Comparison of ENCODE assay signal across 8 mouse cellular contexts in the genomic region with DNA sequence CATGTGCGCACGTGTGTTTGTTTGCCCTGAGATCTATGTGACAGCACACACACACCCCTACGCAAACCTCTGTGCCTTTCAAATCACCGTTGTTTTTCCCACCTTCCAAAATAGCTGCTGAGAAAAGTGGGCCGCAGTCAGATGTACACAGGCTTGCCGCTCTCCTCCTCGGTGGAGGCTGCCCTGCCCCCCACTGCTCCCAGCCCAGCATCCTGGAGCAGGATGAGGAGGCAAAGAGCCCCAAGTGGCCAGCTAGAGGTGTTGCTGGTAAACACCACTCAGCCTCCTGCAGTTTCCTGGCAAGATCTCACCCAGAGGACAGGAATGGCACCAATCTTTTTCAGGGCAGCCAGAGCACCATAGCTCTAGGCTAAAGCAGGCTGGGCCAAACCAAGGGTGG. TPM values are rescaled to one million over a fixed set of nuclear protein-coding genes. Genes with fewer than 3 reads are reported as not detected.
A peak's percentile ranks its signal among the peaks of the same experiment; 100 is the strongest.
DNase-seq lines count a peak whose midpoint lies in the region; ATAC-seq and TF ChIP-seq lines count a peak whose summit lies in the region.

No protein-coding gene starts in this region.

- H3K36me3 ChIP-seq in embryonic facial prominence, embryonic 10.5 days (replicated peaks), result no peaks in the 10 kb centered on the region; the same call in 1 of the 2 replicates
- peaks cover 8% of the 10 kb centered on the region for H3K36me3 ChIP-seq in hindbrain, embryonic 12.5 days
- peaks cover 26% of the 10 kb centered on the region for H3K36me3 ChIP-seq in midbrain, postnatal 0 days (ENCODE audit: insufficient read depth, low read length)

- H3K4me2 ChIP-seq in hindbrain, embryonic 12.5 days (replicated peaks), result no peak overlapping the region
- no peak overlapping the region for H3K4me2 ChIP-seq in midbrain, postnatal 0 days (ENCODE audit: low read depth, low read length, poor library complexity, severe bottlenecking)

- peaks cover 16% of the 10 kb centered on the region for H3K27me3 ChIP-seq in embryonic facial prominence, embryonic 10.5 days (replicated peaks; ENCODE audit: low read depth, poor library complexity, severe bottlenecking)
- H3K27me3 ChIP-seq in hindbrain, embryonic 12.5 days, result no peaks in the 10 kb centered on the region
- H3K27me3 ChIP-seq in midbrain, postnatal 0 days (ENCODE audit: insufficient read depth, low read length), result no peaks in the 10 kb centered on the region

- no peak overlapping the region for H3K4me3 ChIP-seq in layer of hippocampus, adult 2 months
- no peak overlapping the region for H3K4me3 ChIP-seq in embryonic facial prominence, embryonic 10.5 days
- no peak overlapping the region for H3K4me3 ChIP-seq in hindbrain, embryonic 12.5 days
- H3K4me3 ChIP-seq in midbrain, postnatal 0 days (ENCODE audit: low read depth, low read length), result no peak overlapping the region

- H3K4me1 ChIP-seq in embryonic facial prominence, embryonic 10.5 days, result peaks cover 18% of the 10 kb centered on the region
- H3K4me1 ChIP-seq in hindbrain, embryonic 12.5 days, result peaks cover 12% of the 10 kb centered on the region; the same call in 1 of the 2 replicates
- H3K4me1 ChIP-seq in midbrain, postnatal 0 days (ENCODE audit: insufficient read depth, low read length), result 0 out of 2 replicates have a peak, but pooled peaks cover 2% of the 10 kb centered on the region

- 32% methylated on average over 7 of the region's 7 CpGs for WGBS in embryonic facial prominence, embryonic 10.5 days
- 21% methylated on average over 5 of the region's 7 CpGs for WGBS in hindbrain, embryonic 12.5 days
- 14% methylated on average over 5 of the region's 7 CpGs for WGBS in midbrain, postnatal 0 days

- H3K27ac ChIP-seq in layer of hippocampus, adult 2 months, result peak overlapping the region; percentile 14; the same call in 1 of the 2 replicates
- H3K27ac ChIP-seq in embryonic facial prominence, embryonic 10.5 days (replicated peaks), result no peak overlapping the region
- H3K27ac ChIP-seq in hindbrain, embryonic 12.5 days, result no peak overlapping the region
- H3K27ac ChIP-seq in midbrain, postnatal 0 days (ENCODE audit: low read depth, low read length), result no peak overlapping the region

- H3K9me3 ChIP-seq in embryonic facial prominence, embryonic 10.5 days, result no peaks in the 10 kb centered on the region
- H3K9me3 ChIP-seq in hindbrain, embryonic 12.5 days (replicated peaks), result no peaks in the 10 kb centered on the region
- no peaks in the 10 kb centered on the region for H3K9me3 ChIP-seq in midbrain, postnatal 0 days (ENCODE audit: low read length)

- peak; percentile 74; the same call in 1 of the 2 replicates for ATAC-seq in hindbrain, embryonic 12.5 days (ENCODE audit: low FRiP score)
- ATAC-seq in midbrain, postnatal 0 days (ENCODE audit: low FRiP score), result peak; percentile 74
- ATAC-seq in erythroid progenitor cell, adult 5-6 weeks (replicated peaks; ENCODE audit: low FRiP score, poor library complexity, severe bottlenecking), result no peak

- no peak overlapping the region for H3K9ac ChIP-seq in hindbrain, embryonic 12.5 days
- H3K9ac ChIP-seq in midbrain, postnatal 0 days (replicated peaks; ENCODE audit: low read length, poor library complexity, severe bottlenecking), result no peak overlapping the region

- peak; percentile 56 to 57 for DNase-seq in layer of hippocampus, adult 2 months (ENCODE audit: low spot score in 2 of 2)
- no peak for DNase-seq in layer of hippocampus, adult 18-20 months (ENCODE audit: low spot score in 2 of 2)
- peak; percentile 75 for DNase-seq in cerebellum, adult 11 months
- peak; percentile 63 for DNase-seq in embryonic facial prominence, embryonic 10.5 days (ENCODE audit: low spot score)
- peak; percentile 82 for DNase-seq in midbrain, postnatal 0 days (ENCODE audit: low spot score)
- no peak for DNase-seq in urinary bladder, adult 2 months (ENCODE audit: low spot score)

- peak; percentile 71 for TF ChIP-seq CTCF in layer of hippocampus, adult 2 months (conservative IDR thresholded peaks at IDR 0.05)
- TF ChIP-seq CTCF in midbrain, postnatal 0 days (IDR thresholded peaks at IDR 0.05), result peak; percentile 73

RNA-seq across cellular contexts. Expression of a gene that starts 54.8 kb away (rescaled TPM):
- 100 to 1,000 TPM; 218 to 236 TPM for total RNA-seq in layer of hippocampus, adult 2 months (2021)
- total RNA-seq in layer of hippocampus, adult 18-20 months (2021), result 100 to 1,000 TPM; 213 to 214 TPM
- 3.4 and 3.6 TPM in 2 replicates for polyA plus RNA-seq in embryonic facial prominence, embryonic 10.5 days (2016; fragmentation: Nextera tagmentation; extraction: Ambion mirVana)
- polyA plus RNA-seq in hindbrain, embryonic 12.5 days (2016; fragmentation: Nextera tagmentation; extraction: Ambion mirVana), result 17.0 and 18.8 TPM in 2 replicates
- total RNA-seq in midbrain, postnatal 0 days (2014; rRNA removed), result 44.6 and 48.9 TPM in 2 replicates
- 74.4 and 76.6 TPM in 2 replicates for polyA plus RNA-seq in midbrain, postnatal 0 days (2015; fragmentation: Nextera tagmentation; extraction: Ambion mirVana)
- total RNA-seq in erythroid progenitor cell, adult 5-6 weeks (2015; ENCODE audit: low replicate concordance), result not detected in 2 replicates
- total RNA-seq in erythroid progenitor cell, adult 5-6 weeks (2017; ENCODE audit: low replicate concordance), result not detected in 2 replicates
- polyA plus RNA-seq in urinary bladder, adult 2 months (2012; rRNA removed), result 2.5 and 2.9 TPM in 2 replicates

Comparison
In these comparisons a context has a peak if more than half of its experiments do, and no peak if none do; other contexts are left out.
1. DNase-seq: peak in layer of hippocampus, adult 2 months (2 of 2), cerebellum, adult 11 months (single experiment), embryonic facial prominence, embryonic 10.5 days (single experiment) and midbrain, postnatal 0 days (single experiment); none in layer of hippocampus, adult 18-20 months (0 of 2) and urinary bladder, adult 2 months (single experiment).
2. RNA of a gene that starts 54.8 kb away (total RNA-seq): 218 to 236 TPM in layer of hippocampus, adult 2 months, 213 to 214 TPM in layer of hippocampus, adult 18-20 months and 44.6 to 48.9 TPM in midbrain, postnatal 0 days; not detected in erythroid progenitor cell, adult 5-6 weeks; every median in the first group is over 10 times any median in the second.